ENCODE assay signal across 8 mouse cellular contexts in genomic region chr19:31361161-31361560, GRCm38 (mm10).
DNase-seq lines count a peak whose midpoint lies in the region; ATAC-seq and TF ChIP-seq lines count a peak whose summit lies in the region.

No protein-coding gene starts in this region.

- no peak for ATAC-seq in CD4-positive, CD25-positive, alpha-beta regulatory T cell, adult 4 months

- DNase-seq in kidney, adult 8-10 months = peak; percentile 36 to 48
- DNase-seq in kidney, postnatal 10 days = no peak
- DNase-seq in brain, embryonic 14.5 days (ENCODE audit: low read depth) = peak; percentile 86
- peak; percentile 30 to 56 for DNase-seq in frontal cortex, postnatal 36 days (ENCODE audit: low spot score in 2 of 2)
- DNase-seq in left cerebral cortex, adult 9 months (ENCODE audit: low spot score in 2 of 2) = peak; percentile 23 to 60
- peak; percentile 13 for DNase-seq in skeletal muscle tissue, adult 2 months (ENCODE audit: low read depth, low spot score)
- DNase-seq in yolk sac, embryonic 10.5 days (ENCODE audit: low spot score) = no peak

- no peak for TF ChIP-seq POLR2A in brain, embryonic 14.5 days (IDR thresholded peaks at IDR 0.05; ENCODE audit: borderline replicate concordance, extremely low read depth, insufficient read depth, insufficient read length, poor library complexity, severe bottlenecking)

- no peak for TF ChIP-seq CTCF in brain, embryonic 14.5 days (IDR thresholded peaks at IDR 0.05; ENCODE audit: borderline replicate concordance, extremely low read depth, insufficient read depth, insufficient read length)

Comparison
In these comparisons a context has a peak if more than half of its experiments do, and no peak if none do; other contexts are left out.
1. DNase-seq: peak in kidney, adult 8-10 months (2 of 2), brain, embryonic 14.5 days (single experiment), frontal cortex, postnatal 36 days (2 of 2), left cerebral cortex, adult 9 months (2 of 2) and skeletal muscle tissue, adult 2 months (single experiment); none in kidney, postnatal 10 days (single experiment) and yolk sac, embryonic 10.5 days (single experiment).